Mouse (Mus musculus) ES-Bruce4 (cell line): ENCODE measurements at regions not wholly inside any gene's neighbourhood (a gene's known extent, or its start where the extent isn't known, plus 50 kb on each side); places are given as distances from the start of the nearest gene placed in this dataset.

Experiments
- CTCF ChIP-seq: IDR thresholded peaks from one replicate; pipeline ENCODE4 v1.8.1; 2011; ENCODE audit warnings: low read depth, low read length
- EP300 ChIP-seq: IDR thresholded peaks from 2 replicates; pipeline ENCODE4 v1.6.1; 2011; ENCODE audit warnings: low read depth, low read length; ENCODE audit not compliant: insufficient read depth
- POLR2A ChIP-seq: IDR thresholded peaks from one replicate; pipeline ENCODE4 v1.8.1; 2011; ENCODE audit warnings: low read length; ENCODE audit not compliant: insufficient read depth

DNA sequence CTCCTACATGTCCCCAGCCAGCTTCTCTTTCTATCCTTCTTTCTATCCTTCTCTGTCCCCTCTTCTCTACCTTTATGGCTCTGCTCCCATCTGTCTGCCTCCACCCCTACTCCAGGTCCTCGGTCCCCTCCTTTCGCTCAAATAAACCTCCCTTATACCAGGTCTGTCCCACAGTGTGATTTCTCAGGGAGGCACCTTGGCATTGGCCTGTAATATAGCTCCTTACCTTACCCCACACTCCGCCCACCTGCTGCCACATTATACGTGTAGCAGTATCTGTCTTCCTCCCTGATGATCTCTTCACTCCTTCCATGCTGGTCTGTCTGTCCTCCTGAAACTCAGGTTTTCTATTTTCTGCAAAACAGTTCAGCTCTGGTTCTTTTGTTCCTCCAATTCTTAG is 339.1 kb upstream of the Jmjd1c start:
- TF ChIP-seq CTCF (no peak), POLR2A (no peak), EP300 (no peak)
